ENCODE assay signal across 14 mouse cellular contexts in genomic region chr5:106460001-106460511, GRCm38 (mm10). TPM values are rescaled to one million over a fixed set of nuclear protein-coding genes. Genes with fewer than 3 reads are reported as not detected.
DNase-seq lines count a peak whose midpoint lies in the region; ATAC-seq lines count a peak whose summit lies in the region.
"Had no signal": no experiment of that assay in that cellular context is flagged by ENCODE, and none has a peak within 500 bp of the region (broad histone marks: within the 10 kb centered on the region; RNA-seq: fewer than 3 reads in every experiment).

No protein-coding gene starts in this region.

- no peaks in the 10 kb centered on the region for H3K36me3 ChIP-seq in neural tube, embryonic 15.5 days
- no peaks in the 10 kb centered on the region for H3K36me3 ChIP-seq in limb, embryonic 10.5 days
- H3K36me3 ChIP-seq: stomach, embryonic 15.5 days had no signal

- WGBS in neural tube, embryonic 15.5 days = 2% methylated on average over 22 of the region's 22 CpGs
- under 1% methylated on average over 22 of the region's 22 CpGs for WGBS in limb, embryonic 10.5 days

- H3K4me2 ChIP-seq in neural tube, embryonic 15.5 days = no peak overlapping the region
- H3K4me2 ChIP-seq: stomach, embryonic 15.5 days had no signal

- peaks cover 20% of the 10 kb centered on the region for H3K4me1 ChIP-seq in neural tube, embryonic 15.5 days
- H3K4me1 ChIP-seq in limb, embryonic 10.5 days = peaks cover 38% of the 10 kb centered on the region

- H3K9ac ChIP-seq in neural tube, embryonic 15.5 days (replicated peaks) = no peak overlapping the region
- H3K9ac ChIP-seq: stomach, embryonic 15.5 days had no signal

- H3K4me3 ChIP-seq in neural tube, embryonic 15.5 days (replicated peaks) = no peak overlapping the region
- H3K4me3 ChIP-seq in limb, embryonic 10.5 days = no peak overlapping the region
- H3K4me3 ChIP-seq: stomach, embryonic 15.5 days had no signal

- H3K27me3 ChIP-seq in neural tube, embryonic 15.5 days (replicated peaks) = peaks cover 89% of the 10 kb centered on the region
- H3K27me3 ChIP-seq in limb, embryonic 10.5 days (ENCODE audit: low read depth, poor library complexity, severe bottlenecking) = peaks cover 100% of the 10 kb centered on the region

- H3K9me3 ChIP-seq in neural tube, embryonic 15.5 days (replicated peaks) = no peaks in the 10 kb centered on the region
- H3K9me3 ChIP-seq in limb, embryonic 10.5 days (replicated peaks) = no peaks in the 10 kb centered on the region
- H3K9me3 ChIP-seq: stomach, embryonic 15.5 days had no signal

- peak; percentile 70 for DNase-seq in neural tube, embryonic 10.5 days (ENCODE audit: extremely low spot score, low spot score)
- DNase-seq in cerebellum, postnatal 14 days = peak; percentile 68 to 69
- peak; percentile 62 for DNase-seq in limb, embryonic 10.5 days (ENCODE audit: low spot score)
- peak; percentile 49 for DNase-seq in retina, embryonic 14.5 days (ENCODE audit: low spot score)
- no peak for DNase-seq in layer of hippocampus, postnatal 25 days (ENCODE audit: extremely low spot score in 1 of 2, low spot score in 1 of 2)
- no peak for DNase-seq in gastrocnemius, adult 8-10 months (ENCODE audit: low spot score in 2 of 2)
- DNase-seq: gastrocnemius, postnatal 25 days; kidney, postnatal 25 days; lung, adult 2 months had no signal

- ATAC-seq in neural tube, embryonic 15.5 days (ENCODE audit: low FRiP score) = no peak
- no peak for ATAC-seq in granulocyte monocyte progenitor cell, adult 5-6 weeks (replicated peaks; ENCODE audit: poor library complexity, severe bottlenecking)
- ATAC-seq: activated CD4-positive, CD25-positive, alpha-beta regulatory T cell, adult 4 months had no signal

- H3K27ac ChIP-seq in neural tube, embryonic 15.5 days (replicated peaks) = no peak overlapping the region
- no peak overlapping the region for H3K27ac ChIP-seq in limb, embryonic 10.5 days
- H3K27ac ChIP-seq: stomach, embryonic 15.5 days had no signal

RNA-seq across cellular contexts. Expression of gene Barhl2, which starts 2.1 kb away (rescaled TPM):
- polyA plus RNA-seq in neural tube, embryonic 15.5 days (2015; fragmentation: Nextera tagmentation; extraction: Ambion mirVana) = 1.5 and 1.8 TPM in 2 replicates
- polyA plus RNA-seq in limb, embryonic 10.5 days (2016; fragmentation: Nextera tagmentation; extraction: Ambion mirVana) = not detected in 2 replicates
- total RNA-seq in granulocyte monocyte progenitor cell, adult 5-6 weeks (2014; fragmentation: Nextera tagmentation) = not detected in 2 replicates
- total RNA-seq in granulocyte monocyte progenitor cell, adult 5-6 weeks (2017) = not detected in 2 replicates
- under 1 TPM; 0.12 to 0.26 TPM for total RNA-seq in layer of hippocampus, postnatal 25 days (2021)
- total RNA-seq in gastrocnemius, adult 8-10 months (2022) = not detected
- total RNA-seq: gastrocnemius, postnatal 25 days; monocyte, adult 5-6 weeks had no signal
- polyA plus RNA-seq: activated CD4-positive, CD25-positive, alpha-beta regulatory T cell, adult 4 months; lung, adult 2 months; stomach, embryonic 15.5 days had no signal

Comparison
In these comparisons a context has a peak if more than half of its experiments do, and no peak if none do; other contexts are left out.
1. DNase-seq: peak in neural tube, embryonic 10.5 days (single experiment), cerebellum, postnatal 14 days (2 of 2), limb, embryonic 10.5 days (single experiment) and retina, embryonic 14.5 days (single experiment); none in layer of hippocampus, postnatal 25 days (0 of 2) and gastrocnemius, adult 8-10 months (0 of 2).